Mouse (Mus musculus) midbrain, embryonic 11.5 days (tissue): ENCODE results near the gene Trpm3. TPM values are rescaled to one million over a fixed set of nuclear protein-coding genes. Genes with fewer than 3 reads are reported as not detected.
A peak's percentile ranks its signal among the peaks of the same experiment; 100 is the strongest.

Experiments used
- ATAC-seq: fragments of 200-750 bp; cut with Nextera tagmentation; 2 replicates; pipeline ENCODE4 v1.8.0; 2017; ENCODE audit warnings: moderate TSS enrichment, moderate library complexity; ENCODE audit not compliant: low FRiP score
- DNase-seq: peaks from one replicate; pipeline ENCODE4 v3.0.0; 2015; ENCODE audit warnings: low spot score; ENCODE audit errors: missing footprints
- H3K27ac ChIP-seq: fragments of 300-500 bp; sonication (generic); 2 replicates; pipeline ENCODE4 v1.5.1; 2014; ENCODE audit warnings: low read depth, low read length
- H3K27me3 ChIP-seq: fragments of 300-500 bp; sonication (generic); 2 replicates; pipeline ENCODE4 v1.6.1; 2014; ENCODE audit warnings: mild to moderate bottlenecking, low read length, moderate library complexity, mixed read lengths; ENCODE audit not compliant: control insufficient read depth, insufficient read depth
- H3K36me3 ChIP-seq: fragments of 300-500 bp; sonication (generic); 2 replicates; pipeline ENCODE4 v1.6.1; 2014; ENCODE audit warnings: mild to moderate bottlenecking, low read length, moderate library complexity, mixed read lengths; ENCODE audit not compliant: control insufficient read depth, insufficient read depth
- H3K4me1 ChIP-seq: fragments of 300-500 bp; sonication (generic); 2 replicates; pipeline ENCODE4 v1.6.1; 2014; ENCODE audit warnings: low read length; ENCODE audit not compliant: control insufficient read depth, insufficient read depth
- H3K4me2 ChIP-seq: fragments of 300-500 bp; sonication (generic); 2 replicates; pipeline ENCODE4 v1.6.1; 2014; ENCODE audit warnings: mild to moderate bottlenecking, moderate library complexity
- H3K4me3 ChIP-seq: fragments of 300-500 bp; sonication (generic); 2 replicates; pipeline ENCODE4 v1.5.1; 2014; ENCODE audit warnings: low read depth, low read length
- H3K9ac ChIP-seq: fragments of 300-500 bp; sonication (generic); 2 replicates; pipeline ENCODE4 v1.6.1; 2014; ENCODE audit warnings: low read length
- H3K9me3 ChIP-seq: fragments of 300-500 bp; sonication (generic); 2 replicates; pipeline ENCODE4 v1.6.1; 2016; ENCODE audit warnings: low read length; ENCODE audit not compliant: control insufficient read depth
- WGBS: fragments of 180-500 bp; shearing (Covaris S2); extraction: QIAGEN DNeasy Blood & Tissue Kit; methylation state at CpG from one replicate; pipeline ENCODE4 v1.1.7; 2014; 5-methylcytosine and 5-hydroxymethylcytosine counted together
- polyA plus RNA-seq: library from polyadenylated mRNA; unstranded; fragments of >200 nt; fragmentation: Nextera tagmentation; extraction: Ambion mirVana; gene quantifications from 2 replicates; pipeline ENCODE4 v1.2.1, GENCODE M21; 2014

The Trpm3 gene
- polyA plus RNA-seq, 1 experiment from 2014 or later = 4.3 TPM

- DNase-seq (peak; percentile 83), ATAC-seq (peak; percentile 58)
- WGBS = 30% methylated on average over 20 of the region's 20 CpGs
- Histone ChIP-seq H3K27ac (no peak overlapping the region), H3K36me3 (no peaks in the 10 kb centered on the region), H3K4me1 (peaks cover 12% of the 10 kb centered on the region), H3K27me3 (no peaks in the 10 kb centered on the region), H3K9ac (peak overlapping the region; percentile 54; the same call in 1 of the 2 replicates), H3K4me3 (peak overlapping the region; percentile 33), H3K9me3 (no peaks in the 10 kb centered on the region), H3K4me2 (peak overlapping the region; percentile 69)
Observed at GRCm38 (mm10) chr19:22448340-22449288, 309.8 kb downstream of the Trpm3 start.

DNA sequence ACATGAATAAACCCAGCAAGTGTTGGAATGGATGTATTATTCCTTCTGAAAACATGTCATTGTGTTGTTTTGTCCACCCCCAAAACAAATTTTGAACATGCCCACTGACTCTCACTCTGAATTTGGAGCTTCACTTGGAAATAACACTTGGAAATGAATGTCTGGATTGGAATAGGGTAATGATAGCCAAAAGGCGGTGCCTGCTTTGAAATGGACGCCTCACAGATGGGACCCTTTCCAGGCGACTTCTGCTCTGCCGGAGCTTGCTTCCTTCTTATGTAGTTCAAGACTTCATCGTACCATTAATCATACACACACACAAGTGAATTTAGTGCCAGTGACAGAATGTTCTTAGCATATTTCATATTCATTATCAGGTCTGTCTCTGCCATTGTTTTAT, 312.4 kb downstream of the Trpm3 start:
- Histone ChIP-seq H3K27me3 (no peaks in the 10 kb centered on the region), H3K4me1 (peaks cover 12% of the 10 kb centered on the region), H3K4me3 (no peak overlapping the region), H3K36me3 (no peaks in the 10 kb centered on the region), H3K9ac (no peak overlapping the region), H3K9me3 (no peaks in the 10 kb centered on the region), H3K27ac (no peak overlapping the region), H3K4me2 (no peak overlapping the region)
- DNase-seq = no peak
- ATAC-seq = no peak
- 92% methylated on average over 5 of the region's 5 CpGs for WGBS

GRCm38 (mm10) chr19:22456935-22457334, 318.1 kb downstream of the Trpm3 start:
- H3K4me3 ChIP-seq = no peak overlapping the region
- no peak overlapping the region for H3K4me2 ChIP-seq
- no peak overlapping the region for H3K9ac ChIP-seq
- no peaks in the 10 kb centered on the region for H3K27me3 ChIP-seq
- no peak overlapping the region for H3K27ac ChIP-seq
- H3K4me1 ChIP-seq = no peaks in the 10 kb centered on the region
- no peak for DNase-seq
- ATAC-seq = no peak
- 89% methylated on average over 2 of the region's 2 CpGs for WGBS
- no peaks in the 10 kb centered on the region for H3K9me3 ChIP-seq
- H3K36me3 ChIP-seq = no peaks in the 10 kb centered on the region

- H3K4me3 ChIP-seq = no peak overlapping the region
- no peaks in the 10 kb centered on the region for H3K27me3 ChIP-seq
- H3K36me3 ChIP-seq = no peaks in the 10 kb centered on the region
- DNase-seq (no peak), ATAC-seq (no peak)
- H3K9ac ChIP-seq = no peak overlapping the region
- H3K9me3 ChIP-seq = no peaks in the 10 kb centered on the region
- no peak overlapping the region for H3K4me2 ChIP-seq
- H3K4me1 ChIP-seq = no peaks in the 10 kb centered on the region
- no peak overlapping the region for H3K27ac ChIP-seq
Observed at GRCm38 (mm10) chr19:22462043-22462442, 323.2 kb downstream of the Trpm3 start.

DNA sequence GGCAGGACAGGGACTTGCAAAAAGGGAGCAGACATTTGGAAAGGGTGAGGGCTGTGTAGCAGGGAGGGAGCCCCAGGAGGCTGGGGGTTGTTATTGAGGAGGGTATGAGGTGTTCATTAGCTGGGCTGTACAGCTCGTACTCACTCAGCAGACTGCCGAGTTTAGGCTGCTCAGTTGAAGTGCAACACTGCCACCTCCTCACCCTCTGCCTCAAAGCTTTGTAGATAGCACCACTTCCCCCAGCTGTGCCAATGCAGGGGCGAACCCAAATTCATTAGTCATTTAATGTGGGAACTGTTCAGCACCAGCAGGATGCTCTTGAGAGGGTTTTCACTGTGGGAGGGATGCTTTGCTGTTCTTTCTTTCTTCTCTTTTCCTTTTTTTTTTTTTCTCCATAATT, 324.7 kb downstream of the Trpm3 start:
- Histone ChIP-seq H3K9ac (no peak overlapping the region), H3K4me1 (no peaks in the 10 kb centered on the region), H3K36me3 (no peaks in the 10 kb centered on the region), H3K27me3 (no peaks in the 10 kb centered on the region), H3K4me3 (no peak overlapping the region), H3K4me2 (no peak overlapping the region), H3K9me3 (no peaks in the 10 kb centered on the region), H3K27ac (no peak overlapping the region)
- DNase-seq = no peak
- 61% methylated on average over 3 of the region's 3 CpGs for WGBS
- no peak for ATAC-seq

GRCm38 (mm10) chr19:22469608-22470007, 330.8 kb downstream of the Trpm3 start:
- Histone ChIP-seq H3K9me3 (no peaks in the 10 kb centered on the region), H3K27me3 (no peaks in the 10 kb centered on the region), H3K27ac (no peak overlapping the region), H3K4me3 (no peak overlapping the region), H3K36me3 (no peaks in the 10 kb centered on the region), H3K4me2 (no peak overlapping the region), H3K9ac (no peak overlapping the region), H3K4me1 (no peaks in the 10 kb centered on the region)
- 79% methylated on average over 4 of the region's 4 CpGs for WGBS
- DNase-seq = no peak
- no peak for ATAC-seq

DNA sequence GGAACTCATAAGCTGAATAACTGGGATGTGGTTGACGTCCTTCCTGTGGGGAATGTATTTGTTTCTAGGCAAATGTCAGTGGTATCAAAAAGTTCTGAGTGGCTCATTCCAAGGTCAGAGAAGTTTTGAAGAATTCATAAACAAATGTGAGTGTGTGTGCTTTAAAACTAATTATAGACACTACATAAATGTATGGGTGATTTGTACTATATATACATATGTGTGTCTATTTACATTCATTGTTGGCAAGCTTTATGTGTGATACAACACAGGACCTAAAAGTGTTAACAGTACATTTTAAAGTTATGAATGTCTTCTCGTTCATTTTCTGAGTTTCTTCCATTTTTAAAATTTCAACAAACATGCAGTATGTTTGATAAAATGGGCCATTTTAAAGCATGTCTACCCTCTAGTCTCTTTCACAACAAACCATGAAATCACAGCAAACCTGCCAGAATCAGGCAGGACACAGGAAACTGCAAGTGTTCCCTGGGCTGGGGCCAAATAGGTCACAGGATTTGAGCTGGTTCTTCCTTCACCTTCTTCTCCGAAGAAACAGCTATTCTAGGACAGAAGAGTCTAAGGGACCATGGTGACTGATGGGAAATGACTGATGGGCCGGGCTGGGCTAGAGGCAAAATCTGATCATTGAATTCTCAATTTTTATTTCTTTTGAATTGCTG, 334.3 kb downstream of the Trpm3 start:
- DNase-seq = no peak
- H3K27ac ChIP-seq = no peak overlapping the region
- H3K4me2 ChIP-seq = no peak overlapping the region
- no peak overlapping the region for H3K9ac ChIP-seq
- H3K9me3 ChIP-seq = no peaks in the 10 kb centered on the region
- 89% methylated on average over 4 of the region's 4 CpGs for WGBS
- no peaks in the 10 kb centered on the region for H3K4me1 ChIP-seq
- ATAC-seq = no peak
- no peak overlapping the region for H3K4me3 ChIP-seq
- no peaks in the 10 kb centered on the region for H3K27me3 ChIP-seq
- no peaks in the 10 kb centered on the region for H3K36me3 ChIP-seq

GRCm38 (mm10) chr19:22478295-22478989, 339.6 kb downstream of the Trpm3 start:
- H3K4me2 ChIP-seq = no peak overlapping the region
- no peak overlapping the region for H3K27ac ChIP-seq
- H3K36me3 ChIP-seq = no peaks in the 10 kb centered on the region
- ATAC-seq (no peak), DNase-seq (no peak)
- 90% methylated on average over 6 of the region's 6 CpGs for WGBS
- H3K4me3 ChIP-seq = no peak overlapping the region
- no peaks in the 10 kb centered on the region for H3K27me3 ChIP-seq
- H3K4me1 ChIP-seq = no peaks in the 10 kb centered on the region
- no peaks in the 10 kb centered on the region for H3K9me3 ChIP-seq
- no peak overlapping the region for H3K9ac ChIP-seq

- Histone ChIP-seq H3K36me3 (no peaks in the 10 kb centered on the region), H3K4me1 (no peaks in the 10 kb centered on the region), H3K27ac (no peak overlapping the region), H3K27me3 (no peaks in the 10 kb centered on the region), H3K9ac (no peak overlapping the region), H3K9me3 (no peaks in the 10 kb centered on the region), H3K4me2 (no peak overlapping the region), H3K4me3 (no peak overlapping the region)
- no peak for ATAC-seq
- WGBS = 93% methylated on average over 6 of the region's 6 CpGs
- no peak for DNase-seq
Observed at GRCm38 (mm10) chr19:22503469-22503868, 364.6 kb downstream of the Trpm3 start.
